Mouse (Mus musculus): ENCODE results near the gene Itga9. TPM values are rescaled to one million over a fixed set of nuclear protein-coding genes. Genes with fewer than 3 reads are reported as not detected.

The Itga9 gene
- polyA plus RNA-seq, 1 experiment from 2014 or later = 0.74 TPM

DNA sequence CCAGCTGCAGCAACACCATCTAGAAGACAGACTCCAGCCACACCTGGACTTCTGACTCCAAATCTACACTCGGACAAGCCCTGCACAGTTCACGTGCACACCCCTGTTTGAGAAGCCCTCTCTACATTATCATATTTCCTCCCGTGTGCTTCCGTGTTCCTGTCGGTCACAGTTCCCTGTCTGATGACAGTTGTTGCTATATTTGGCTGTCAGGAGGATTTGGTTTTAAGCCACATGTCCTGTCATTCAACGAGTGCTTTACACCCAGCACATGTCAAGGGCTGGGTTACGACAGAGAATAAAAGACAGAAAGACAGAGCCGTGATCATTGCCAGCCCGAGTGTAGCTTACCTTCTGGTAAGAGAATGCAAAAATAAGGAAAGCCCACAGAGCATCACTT, 250.2 kb downstream of the Itga9 start:
- H3K9me3 ChIP-seq (ENCODE audit: control insufficient read depth, low read length) = no peaks in the 10 kb centered on the region

DNA sequence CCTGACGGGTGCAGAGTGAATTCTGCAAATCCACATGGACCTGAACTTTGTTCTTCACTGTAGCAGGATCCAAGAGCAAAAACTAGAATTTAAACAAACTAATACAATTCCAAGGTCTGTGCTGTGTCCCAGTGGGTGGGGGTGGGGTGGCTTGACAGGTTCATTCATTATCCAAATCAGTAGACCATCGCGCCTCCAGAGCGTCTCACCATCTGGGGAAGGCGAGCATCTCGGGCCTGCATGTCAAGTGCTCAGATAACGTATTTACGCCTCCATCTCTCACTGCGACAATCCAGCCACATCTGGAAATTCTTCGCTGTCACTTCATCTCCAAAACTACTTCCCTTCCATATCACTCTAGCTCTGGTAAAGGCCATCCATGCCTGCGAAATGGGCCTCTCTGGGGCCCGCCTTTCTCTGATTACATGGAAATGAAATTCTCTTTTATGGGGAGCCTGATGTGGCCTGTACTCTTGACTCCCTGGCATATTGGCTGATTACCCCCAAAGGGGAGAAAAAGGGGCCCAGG, 254.2 kb downstream of the Itga9 start:
- H3K4me2 ChIP-seq (ENCODE audit: low read length) = no peak overlapping the region
- no peak overlapping the region for H3K9ac ChIP-seq (ENCODE audit: low read depth, low read length)
- H3K9me3 ChIP-seq (ENCODE audit: control insufficient read depth, low read length) = no peaks in the 10 kb centered on the region
- H3K27ac ChIP-seq (ENCODE audit: low read depth, low read length) = no peak overlapping the region
- no peak for ATAC-seq
- H3K4me1 ChIP-seq (ENCODE audit: control insufficient read depth, insufficient read depth, low read depth, low read length) = peaks cover 5% of the 10 kb centered on the region; the same call in 1 of the 2 replicates
- H3K4me3 ChIP-seq (ENCODE audit: low read length) = no peak overlapping the region
- no peaks in the 10 kb centered on the region for H3K27me3 ChIP-seq (replicated peaks; ENCODE audit: control insufficient read depth, insufficient read depth, low read length)
- no peaks in the 10 kb centered on the region for H3K36me3 ChIP-seq (ENCODE audit: control insufficient read depth, insufficient read depth, low read length)
- 64% methylated on average over 12 of the region's 12 CpGs for WGBS

More for the DNA sequence above, 250.2 kb downstream of the Itga9 start:
- no peaks in the 10 kb centered on the region for H3K36me3 ChIP-seq (ENCODE audit: control insufficient read depth, insufficient read depth, low read length)
- no peaks in the 10 kb centered on the region for H3K27me3 ChIP-seq (replicated peaks; ENCODE audit: control insufficient read depth, insufficient read depth, low read length)
- H3K4me1 ChIP-seq (ENCODE audit: control insufficient read depth, insufficient read depth, low read depth, low read length) = peaks cover 5% of the 10 kb centered on the region; the same call in 1 of the 2 replicates
- no peak overlapping the region for H3K27ac ChIP-seq (ENCODE audit: low read depth, low read length)
- no peak for ATAC-seq
- 85% methylated on average over 9 of the region's 9 CpGs for WGBS
- no peak overlapping the region for H3K9ac ChIP-seq (ENCODE audit: low read depth, low read length)
- H3K4me3 ChIP-seq (ENCODE audit: low read length) = no peak overlapping the region
- no peak overlapping the region for H3K4me2 ChIP-seq (ENCODE audit: low read length)

DNA sequence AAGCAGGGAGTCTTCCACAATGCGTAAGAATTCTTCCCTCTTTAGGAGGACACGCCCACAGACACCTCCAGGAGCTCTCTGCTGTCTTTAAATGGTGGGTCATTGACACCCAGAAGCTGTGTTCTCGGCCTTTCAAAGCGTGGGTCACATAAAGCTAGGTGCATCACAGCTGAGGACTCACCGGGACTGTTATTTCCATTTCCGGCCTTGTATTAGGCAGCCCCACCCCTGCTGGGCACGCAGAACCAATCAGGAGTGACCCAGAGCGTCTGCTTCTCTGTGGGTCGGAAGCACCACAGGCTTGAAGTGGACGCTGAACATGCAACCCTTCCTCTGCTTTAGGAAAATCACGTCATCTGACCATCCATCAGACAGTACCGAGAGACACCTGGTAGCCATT, 255.7 kb downstream of the Itga9 start:
- H3K36me3 ChIP-seq (ENCODE audit: control insufficient read depth, insufficient read depth, low read length) = no peaks in the 10 kb centered on the region
- H3K4me1 ChIP-seq (ENCODE audit: control insufficient read depth, insufficient read depth, low read depth, low read length) = peaks cover 5% of the 10 kb centered on the region; the same call in 1 of the 2 replicates
- H3K27me3 ChIP-seq (replicated peaks; ENCODE audit: control insufficient read depth, insufficient read depth, low read length) = no peaks in the 10 kb centered on the region
- no peak for ATAC-seq
- H3K4me2 ChIP-seq (ENCODE audit: low read length) = no peak overlapping the region
- H3K9ac ChIP-seq (ENCODE audit: low read depth, low read length) = no peak overlapping the region
- H3K27ac ChIP-seq (ENCODE audit: low read depth, low read length) = no peak overlapping the region
- no peak overlapping the region for H3K4me3 ChIP-seq (ENCODE audit: low read length)
- WGBS = 80% methylated on average over 12 of the region's 12 CpGs
- no peaks in the 10 kb centered on the region for H3K9me3 ChIP-seq (ENCODE audit: control insufficient read depth, low read length)

DNA sequence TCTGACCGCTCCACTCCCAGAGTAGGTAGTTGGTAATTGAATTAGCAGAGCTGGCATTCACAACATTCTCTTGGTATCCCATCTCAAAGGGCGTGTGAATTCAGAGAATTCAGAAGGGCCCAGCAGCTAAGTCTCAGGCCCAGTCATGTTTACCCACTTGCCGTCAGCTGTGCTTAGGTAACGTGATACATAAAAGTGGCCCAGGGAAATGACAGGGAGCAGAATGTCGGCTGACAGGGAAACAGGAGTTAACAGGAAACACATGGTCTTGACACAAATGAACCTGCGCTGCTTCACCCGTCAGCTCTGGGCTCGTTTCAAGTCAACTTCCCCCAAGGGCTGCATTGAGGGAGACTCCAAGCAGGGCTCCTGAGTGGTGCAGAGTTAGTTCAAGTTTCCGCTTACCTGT, 256.4 kb downstream of the Itga9 start:
- Histone ChIP-seq H3K4me3 (ENCODE audit: low read length) (no peak overlapping the region), H3K9me3 (ENCODE audit: control insufficient read depth, low read length) (no peaks in the 10 kb centered on the region), H3K4me1 (ENCODE audit: control insufficient read depth, insufficient read depth, low read depth, low read length) (peaks cover 5% of the 10 kb centered on the region; the same call in 1 of the 2 replicates), H3K4me2 (ENCODE audit: low read length) (no peak overlapping the region), H3K27ac (ENCODE audit: low read depth, low read length) (no peak overlapping the region), H3K9ac (ENCODE audit: low read depth, low read length) (no peak overlapping the region), H3K27me3 (replicated peaks; ENCODE audit: control insufficient read depth, insufficient read depth, low read length) (no peaks in the 10 kb centered on the region), H3K36me3 (ENCODE audit: control insufficient read depth, insufficient read depth, low read length) (no peaks in the 10 kb centered on the region)
- ATAC-seq = no peak
- WGBS = 70% methylated on average over 9 of the region's 9 CpGs

DNA sequence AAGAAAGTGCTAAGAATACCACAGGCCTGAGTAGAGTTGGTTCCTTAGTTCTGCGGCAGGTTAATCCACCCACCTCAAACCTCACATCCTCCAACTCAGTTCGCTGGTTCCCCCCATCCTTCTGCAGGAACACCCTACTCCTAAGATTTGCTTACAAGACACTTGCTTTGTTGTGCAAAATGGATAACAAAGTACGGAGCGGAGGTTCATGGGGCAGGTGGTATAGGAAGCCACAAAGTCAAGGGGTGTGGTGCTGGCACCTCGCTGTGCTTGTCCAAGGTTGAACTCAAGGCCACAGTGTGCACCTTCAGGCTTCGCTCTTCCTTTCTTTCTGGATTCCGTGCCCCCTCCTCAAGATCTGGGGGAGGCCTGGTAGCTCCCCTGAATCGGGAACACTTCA, 257.0 kb downstream of the Itga9 start:
- no peak for ATAC-seq
- WGBS = 90% methylated on average over 8 of the region's 8 CpGs
- H3K27ac ChIP-seq (ENCODE audit: low read depth, low read length) = no peak overlapping the region

DNA sequence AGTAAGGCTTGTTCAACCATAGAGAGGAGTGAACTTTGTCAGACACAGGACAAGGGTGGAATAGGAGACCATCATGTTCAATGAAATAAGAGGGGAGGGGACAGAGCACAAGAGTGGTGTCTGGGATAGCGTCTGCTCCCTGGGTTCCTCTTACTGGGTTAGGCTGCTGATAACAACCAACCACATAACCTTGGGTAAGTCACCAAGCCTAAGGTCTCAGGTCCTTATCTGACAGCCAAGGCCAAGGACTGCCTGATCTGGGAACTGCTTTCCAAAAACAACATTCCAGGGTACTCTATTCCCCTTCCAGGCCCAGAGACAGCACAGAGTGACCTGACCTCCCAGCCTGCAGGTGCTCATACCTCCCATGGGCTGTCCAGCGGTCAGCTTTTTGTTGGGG, 260.5 kb downstream of the Itga9 start:
- H3K4me2 ChIP-seq (ENCODE audit: low read length) = no peak overlapping the region
- no peak overlapping the region for H3K27ac ChIP-seq (ENCODE audit: low read depth, low read length)
- H3K9ac ChIP-seq (ENCODE audit: low read depth, low read length) = no peak overlapping the region
- ATAC-seq = no peak
- H3K9me3 ChIP-seq (ENCODE audit: control insufficient read depth, low read length) = no peaks in the 10 kb centered on the region
- no peaks in the 10 kb centered on the region for H3K4me1 ChIP-seq (ENCODE audit: control insufficient read depth, insufficient read depth, low read depth, low read length)
- no peaks in the 10 kb centered on the region for H3K27me3 ChIP-seq (replicated peaks; ENCODE audit: control insufficient read depth, insufficient read depth, low read length)
- H3K4me3 ChIP-seq (ENCODE audit: low read length) = no peak overlapping the region
- 92% methylated on average over 2 of the region's 2 CpGs for WGBS
- no peaks in the 10 kb centered on the region for H3K36me3 ChIP-seq (ENCODE audit: control insufficient read depth, insufficient read depth, low read length)

More for the DNA sequence above, 257.0 kb downstream of the Itga9 start:
- Histone ChIP-seq H3K4me2 (ENCODE audit: low read length) (no peak overlapping the region), H3K9me3 (ENCODE audit: control insufficient read depth, low read length) (no peaks in the 10 kb centered on the region), H3K4me3 (ENCODE audit: low read length) (no peak overlapping the region), H3K36me3 (ENCODE audit: control insufficient read depth, insufficient read depth, low read length) (no peaks in the 10 kb centered on the region), H3K27me3 (replicated peaks; ENCODE audit: control insufficient read depth, insufficient read depth, low read length) (no peaks in the 10 kb centered on the region), H3K4me1 (ENCODE audit: control insufficient read depth, insufficient read depth, low read depth, low read length) (peaks cover 5% of the 10 kb centered on the region; the same call in 1 of the 2 replicates), H3K9ac (ENCODE audit: low read depth, low read length) (no peak overlapping the region)

DNA sequence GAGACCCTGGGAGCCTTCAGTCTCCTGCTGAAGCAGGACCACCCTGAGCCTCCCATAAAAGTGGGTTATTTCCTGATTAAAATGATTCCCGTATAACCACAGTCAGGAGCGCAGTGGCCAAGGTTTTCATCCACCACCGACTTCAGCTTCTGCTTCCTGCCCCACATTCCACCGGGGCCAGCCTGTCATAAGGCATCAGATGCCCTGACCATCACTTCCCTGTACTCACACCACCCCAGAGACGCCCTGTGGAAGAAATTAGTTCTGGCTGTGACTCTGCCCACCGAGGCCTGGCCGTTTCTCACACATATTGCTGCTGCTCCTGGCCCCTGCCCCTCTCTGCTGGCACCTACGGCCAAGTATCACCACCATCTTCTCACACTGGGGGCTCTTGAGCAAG, 261.4 kb downstream of the Itga9 start:
- Histone ChIP-seq H3K4me1 (ENCODE audit: control insufficient read depth, insufficient read depth, low read depth, low read length) (no peaks in the 10 kb centered on the region), H3K9me3 (ENCODE audit: control insufficient read depth, low read length) (no peaks in the 10 kb centered on the region), H3K36me3 (ENCODE audit: control insufficient read depth, insufficient read depth, low read length) (no peaks in the 10 kb centered on the region), H3K9ac (ENCODE audit: low read depth, low read length) (no peak overlapping the region), H3K27ac (ENCODE audit: low read depth, low read length) (no peak overlapping the region), H3K4me3 (ENCODE audit: low read length) (no peak overlapping the region), H3K27me3 (replicated peaks; ENCODE audit: control insufficient read depth, insufficient read depth, low read length) (no peaks in the 10 kb centered on the region), H3K4me2 (ENCODE audit: low read length) (no peak overlapping the region)
- WGBS = 77% methylated on average over 8 of the region's 8 CpGs
- ATAC-seq = no peak

DNA sequence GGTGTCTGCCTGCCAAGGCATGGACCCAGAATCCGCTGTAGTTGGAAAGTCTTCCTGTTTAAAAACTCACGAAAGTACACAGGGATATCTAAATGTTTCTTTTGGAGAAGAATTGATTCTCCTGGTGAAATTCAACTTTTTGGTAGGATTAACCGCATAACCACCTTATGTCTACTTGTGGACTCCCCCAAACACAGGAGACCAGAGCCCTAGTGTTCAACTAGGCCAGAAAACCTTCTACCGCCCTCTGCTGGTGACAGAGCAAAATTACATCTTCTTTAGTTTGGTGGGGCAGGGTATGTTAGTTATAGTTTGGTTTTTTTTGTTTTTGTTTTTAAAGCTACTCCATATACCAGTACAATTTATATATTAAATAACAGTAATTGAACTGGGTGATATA, 264.6 kb downstream of the Itga9 start:
- Histone ChIP-seq H3K27me3 (replicated peaks; ENCODE audit: control insufficient read depth, insufficient read depth, low read length) (no peaks in the 10 kb centered on the region), H3K4me2 (ENCODE audit: low read length) (no peak overlapping the region), H3K9me3 (ENCODE audit: control insufficient read depth, low read length) (no peaks in the 10 kb centered on the region), H3K4me1 (ENCODE audit: control insufficient read depth, insufficient read depth, low read depth, low read length) (no peaks in the 10 kb centered on the region), H3K36me3 (ENCODE audit: control insufficient read depth, insufficient read depth, low read length) (no peaks in the 10 kb centered on the region), H3K4me3 (ENCODE audit: low read length) (no peak overlapping the region), H3K27ac (ENCODE audit: low read depth, low read length) (no peak overlapping the region), H3K9ac (ENCODE audit: low read depth, low read length) (no peak overlapping the region)
- ATAC-seq = no peak
- 58% methylated on average over 4 of the region's 4 CpGs for WGBS

DNA sequence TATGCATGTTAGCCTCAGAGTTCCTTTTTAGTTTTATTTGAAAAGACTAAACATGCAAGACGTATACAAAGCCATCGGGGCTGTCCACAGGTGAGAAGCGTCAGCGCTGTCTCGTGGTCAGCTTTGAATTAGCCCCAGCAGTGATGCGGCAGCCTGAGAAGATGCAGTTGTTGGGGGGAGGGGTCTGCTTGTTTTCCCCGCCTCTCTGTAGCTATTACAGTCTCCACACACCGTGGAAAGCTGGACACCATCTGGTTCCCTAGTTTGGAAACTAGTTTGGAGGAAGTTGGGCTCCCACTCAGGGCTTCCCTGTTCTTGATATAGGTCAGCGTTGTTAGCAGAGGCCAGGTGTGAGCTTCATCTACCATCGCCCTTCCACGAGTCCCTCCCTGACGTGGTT, 266.5 kb downstream of the Itga9 start:
- Histone ChIP-seq H3K27ac (ENCODE audit: low read depth, low read length) (no peak overlapping the region), H3K36me3 (ENCODE audit: control insufficient read depth, insufficient read depth, low read length) (no peaks in the 10 kb centered on the region), H3K4me1 (ENCODE audit: control insufficient read depth, insufficient read depth, low read depth, low read length) (no peaks in the 10 kb centered on the region), H3K9me3 (ENCODE audit: control insufficient read depth, low read length) (no peaks in the 10 kb centered on the region), H3K9ac (ENCODE audit: low read depth, low read length) (no peak overlapping the region), H3K27me3 (replicated peaks; ENCODE audit: control insufficient read depth, insufficient read depth, low read length) (no peaks in the 10 kb centered on the region), H3K4me3 (ENCODE audit: low read length) (no peak overlapping the region), H3K4me2 (ENCODE audit: low read length) (no peak overlapping the region)
- no peak for ATAC-seq
- WGBS = 83% methylated on average over 12 of the region's 12 CpGs

DNA sequence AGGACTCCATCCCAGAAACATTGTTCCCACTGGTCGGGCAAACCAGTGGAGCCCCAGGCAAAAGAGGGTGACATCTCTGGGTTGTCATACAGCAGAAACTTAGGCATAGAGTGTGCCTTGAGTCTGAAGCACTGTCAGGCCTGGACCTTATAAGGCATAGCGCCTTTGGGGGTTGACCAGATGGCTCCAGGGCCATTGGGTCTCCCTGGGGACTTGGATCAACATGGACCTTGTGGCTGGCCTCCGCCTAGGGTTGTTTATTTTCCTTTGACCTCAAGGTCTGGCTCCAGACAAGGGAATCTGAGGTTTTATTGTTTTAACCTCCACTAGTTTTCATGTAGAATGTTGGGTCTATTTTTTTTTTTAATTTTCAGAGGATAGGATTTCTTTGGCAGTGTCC, 267.1 kb downstream of the Itga9 start:
- Histone ChIP-seq H3K27ac (ENCODE audit: low read depth, low read length) (no peak overlapping the region), H3K4me2 (ENCODE audit: low read length) (no peak overlapping the region), H3K9ac (ENCODE audit: low read depth, low read length) (no peak overlapping the region), H3K4me3 (ENCODE audit: low read length) (no peak overlapping the region), H3K27me3 (replicated peaks; ENCODE audit: control insufficient read depth, insufficient read depth, low read length) (no peaks in the 10 kb centered on the region), H3K4me1 (ENCODE audit: control insufficient read depth, insufficient read depth, low read depth, low read length) (no peaks in the 10 kb centered on the region), H3K9me3 (ENCODE audit: control insufficient read depth, low read length) (no peaks in the 10 kb centered on the region), H3K36me3 (ENCODE audit: control insufficient read depth, insufficient read depth, low read length) (no peaks in the 10 kb centered on the region)
- WGBS = 94% methylated on average over 3 of the region's 3 CpGs
- ATAC-seq = no peak
